Mouse (Mus musculus) urinary bladder, adult 18-20 months (tissue): ENCODE results near the gene 4930412O13Rik.

ENCODE experiments used
- DNase-seq, 2 experiments: peaks; one replicate each; pipeline ENCODE4 v3.0.0; 2022; ENCODE audit warnings: low spot score in 2 of 2, mixed read lengths in 2 of 2

The 4930412O13Rik gene

GRCm38 (mm10) chr2:9880271-9880670 is 781 bp upstream of the 4930412O13Rik start:
- DNase-seq: no peak

- no peak for DNase-seq
These were observed 565 bp downstream of the 4930412O13Rik start for GRCm38 (mm10) chr2:9881611-9882023.

DNA sequence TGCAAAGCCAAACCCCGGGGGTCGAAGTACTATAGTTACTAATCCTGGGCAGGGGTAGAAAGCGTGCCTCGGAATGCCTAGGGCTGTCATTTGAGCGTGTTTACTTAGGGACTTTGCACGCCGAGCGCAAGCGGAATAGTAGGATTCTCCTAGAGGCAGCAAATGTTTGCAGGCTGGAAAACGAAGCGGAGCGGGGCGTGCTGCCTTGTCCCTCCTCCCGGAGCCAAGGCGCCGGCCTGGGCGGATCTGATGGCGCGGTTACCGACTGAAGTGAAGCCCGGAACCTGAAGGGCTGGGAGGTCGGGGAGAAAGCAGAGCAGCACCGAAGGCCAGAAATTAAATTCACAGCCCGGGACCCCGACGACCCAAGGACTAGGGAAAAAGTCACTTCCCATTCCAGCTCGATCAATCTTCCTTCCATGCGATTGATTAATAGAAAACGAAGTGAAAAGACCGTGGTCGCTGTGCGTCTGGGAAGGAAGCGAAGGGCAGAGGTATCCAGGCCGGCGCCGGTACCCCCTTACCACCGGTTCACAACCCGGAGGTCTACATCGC is 1.4 kb downstream of the 4930412O13Rik start:
- DNase-seq: no peak

GRCm38 (mm10) chr2:9882926-9883802 is 2.1 kb downstream of the 4930412O13Rik start:
- no peak for DNase-seq

GRCm38 (mm10) chr2:9883803-9884532 is 2.9 kb downstream of the 4930412O13Rik start:
- DNase-seq: no peak

DNA sequence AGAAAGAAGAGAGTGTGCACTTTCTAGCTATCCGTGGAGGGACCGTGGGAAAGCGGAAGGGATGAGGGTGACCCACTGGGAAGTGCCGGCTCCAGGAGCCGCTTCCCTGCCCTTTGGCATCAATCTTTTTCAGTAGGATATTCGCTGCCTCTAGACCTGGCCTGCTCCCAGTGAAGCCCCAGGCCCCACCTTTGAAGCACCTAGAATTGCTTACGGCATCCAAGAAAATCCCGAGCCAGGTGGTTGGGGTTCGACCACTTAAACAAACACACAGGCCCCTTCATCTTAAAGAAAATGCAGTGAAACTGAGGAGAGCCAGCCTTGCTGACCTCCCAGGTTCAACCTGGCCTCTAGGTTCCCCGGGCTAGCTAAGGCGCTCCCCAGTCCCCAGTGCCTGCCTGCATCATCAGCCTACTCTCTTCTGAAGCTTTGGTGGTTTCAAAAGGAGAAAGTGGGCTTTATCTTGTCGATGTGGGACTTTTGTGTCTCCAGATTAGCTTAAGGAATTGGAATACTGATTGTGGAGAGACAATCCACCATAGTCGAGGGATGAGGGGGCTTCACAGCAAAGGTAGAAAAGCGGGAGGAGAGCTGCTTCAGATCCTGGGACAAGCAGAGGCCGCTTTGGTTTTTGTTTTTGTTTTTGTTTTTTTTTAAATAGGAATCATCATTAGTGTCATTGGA is 3.6 kb downstream of the 4930412O13Rik start:
- no peak for DNase-seq

DNA sequence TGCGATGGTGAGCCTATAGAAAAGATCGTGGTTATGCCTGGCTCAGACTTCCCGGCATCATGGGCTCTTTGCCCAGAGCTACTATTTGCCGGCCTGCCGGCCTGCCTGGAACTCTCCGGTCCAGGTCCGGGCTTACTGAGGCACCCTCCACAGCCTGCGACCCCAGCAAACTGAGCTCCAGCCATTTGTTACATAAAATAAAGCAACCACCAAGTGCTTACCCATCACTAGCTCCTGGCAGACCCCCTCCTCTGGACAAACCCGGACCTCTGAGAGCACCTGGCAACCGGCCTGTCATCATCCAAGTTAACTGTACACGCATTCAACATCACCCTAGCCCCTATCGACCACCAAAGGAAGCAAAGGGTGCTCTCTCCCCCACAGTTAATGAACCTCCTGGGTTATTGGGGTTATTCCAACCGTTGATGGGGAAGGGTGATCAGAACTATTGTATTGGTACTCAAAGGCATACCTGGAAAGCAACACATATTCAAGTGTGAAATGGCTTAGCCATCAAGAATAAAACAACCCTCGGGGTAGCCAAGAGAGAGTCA is 4.2 kb downstream of the 4930412O13Rik start:
- DNase-seq: no peak

- no peak for DNase-seq
These were observed 5.0 kb downstream of the 4930412O13Rik start for GRCm38 (mm10) chr2:9886031-9886430.

DNA sequence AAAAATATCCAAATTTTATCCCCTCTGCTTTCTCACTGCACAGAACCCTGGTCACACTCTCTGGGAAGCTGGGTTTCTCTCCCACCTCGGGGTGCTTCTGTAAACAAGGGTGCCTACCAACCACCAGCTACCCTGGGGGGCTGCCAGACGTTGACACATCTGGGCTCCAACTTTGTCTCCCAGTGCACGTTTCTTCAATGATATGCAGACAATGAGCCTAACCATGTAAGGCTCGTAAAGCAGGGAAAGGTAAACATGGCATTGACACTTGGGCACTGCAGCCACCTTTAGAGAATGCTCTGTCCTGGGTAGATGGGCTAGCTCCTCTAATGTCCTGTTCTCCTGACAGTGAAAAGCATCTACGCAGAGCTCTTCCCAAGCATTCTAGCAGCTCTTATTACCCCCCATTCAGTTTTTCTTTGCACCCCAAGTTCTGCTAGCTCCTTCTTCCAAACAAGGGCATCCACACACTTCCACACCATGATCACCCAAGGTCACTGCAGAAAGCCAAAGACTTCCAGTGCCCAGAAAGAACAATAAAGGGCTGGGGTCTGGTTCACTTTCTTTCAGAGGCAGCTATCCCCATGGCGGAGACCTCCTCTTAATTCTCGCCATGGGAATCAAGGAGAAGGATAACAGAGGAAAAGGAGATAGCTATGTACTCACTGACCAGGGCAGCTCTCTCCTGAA is 6.0 kb downstream of the 4930412O13Rik start:
- no peak for DNase-seq

DNA sequence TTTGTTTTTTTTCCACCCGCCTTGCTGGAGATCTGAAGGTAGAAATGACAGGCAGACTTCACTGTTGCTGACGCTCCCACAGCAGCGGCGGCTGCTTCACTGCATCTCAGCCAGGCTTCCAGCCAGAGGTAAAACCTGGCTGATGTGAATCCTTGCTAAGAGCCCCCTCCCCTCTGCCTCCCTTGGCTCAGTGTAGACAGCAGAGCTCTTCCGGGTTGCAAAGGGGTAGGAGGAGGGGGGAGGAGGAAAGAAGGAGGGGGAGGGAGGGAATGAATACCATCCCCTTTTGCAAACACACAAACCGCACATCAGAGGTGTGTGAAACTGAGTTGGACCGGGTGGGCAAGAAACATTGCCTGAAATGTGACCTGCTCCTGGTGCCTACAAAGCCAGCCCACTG is 6.6 kb downstream of the 4930412O13Rik start:
- DNase-seq: no peak

DNA sequence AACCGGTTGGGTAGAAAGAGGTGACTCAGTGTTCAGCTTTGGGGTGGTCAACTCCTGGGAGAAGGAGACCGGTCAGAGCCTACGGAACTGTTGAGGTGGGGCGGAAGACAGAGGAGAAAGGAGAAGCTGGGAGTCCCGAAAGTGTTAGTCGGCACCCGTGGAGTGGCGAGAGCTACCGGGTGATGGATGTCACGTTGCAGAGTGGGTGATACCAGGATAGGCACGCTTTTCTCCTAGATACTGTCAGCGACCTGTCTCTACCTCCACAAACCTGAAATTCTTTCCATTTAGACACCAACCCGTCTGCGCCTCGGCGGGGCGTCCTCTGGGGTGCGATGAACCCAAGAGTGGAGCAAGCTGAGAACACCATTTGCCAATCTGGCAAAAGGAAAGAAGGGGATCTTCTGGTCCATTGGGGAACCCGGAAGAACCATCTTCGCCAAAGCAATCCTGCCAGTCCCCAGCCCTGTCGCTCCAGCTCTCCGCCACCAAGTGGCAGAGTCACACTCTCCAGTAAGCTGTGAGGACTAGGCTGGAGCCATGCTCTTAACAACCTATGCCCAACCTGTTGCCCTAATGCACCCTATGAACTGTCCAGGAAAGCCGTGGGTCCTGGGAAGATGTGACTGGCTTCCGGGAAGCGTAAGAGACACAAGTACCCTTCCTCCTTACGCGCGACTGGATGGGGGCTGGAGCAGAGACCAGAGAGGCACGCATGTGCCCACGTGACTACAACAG is 8.0 kb downstream of the 4930412O13Rik start, which contains the start of gene 9230102O04Rik:
Gene 9230102O04Rik, minus strand, starts transcription at position 628 of the 738 bp plus-strand sequence.
- no peak for DNase-seq

DNA sequence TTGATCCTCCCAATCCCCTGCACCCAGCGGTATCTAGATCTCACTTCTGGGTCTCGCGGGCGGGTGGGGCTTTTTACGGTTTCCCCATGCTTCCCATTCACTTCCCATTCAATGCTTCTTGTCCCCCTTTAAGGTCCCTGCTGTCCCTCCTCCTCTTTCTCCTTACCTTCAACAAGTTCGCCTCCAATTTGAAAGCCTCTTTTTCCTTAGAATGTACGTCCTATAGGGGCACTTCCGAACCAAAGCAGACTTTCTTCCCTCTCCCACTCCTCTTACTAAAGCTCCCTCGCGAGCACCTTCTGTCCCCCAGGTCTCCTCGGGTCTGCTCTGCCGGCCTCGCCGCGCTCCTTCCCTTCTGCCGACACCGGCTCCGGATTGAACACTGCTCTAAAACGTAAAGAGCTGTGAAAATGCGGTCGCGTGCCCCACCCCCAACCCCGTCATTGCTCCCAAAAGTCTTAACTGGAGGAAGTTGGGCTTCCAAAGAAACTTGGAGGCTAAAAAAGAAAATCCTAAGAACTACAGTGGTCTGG is 8.7 kb downstream of the 4930412O13Rik start, which contains the start of gene Gata3:
Gene Gata3, minus strand, starts transcription at position 384 of the 533 bp plus-strand sequence.
- no peak for DNase-seq

DNA sequence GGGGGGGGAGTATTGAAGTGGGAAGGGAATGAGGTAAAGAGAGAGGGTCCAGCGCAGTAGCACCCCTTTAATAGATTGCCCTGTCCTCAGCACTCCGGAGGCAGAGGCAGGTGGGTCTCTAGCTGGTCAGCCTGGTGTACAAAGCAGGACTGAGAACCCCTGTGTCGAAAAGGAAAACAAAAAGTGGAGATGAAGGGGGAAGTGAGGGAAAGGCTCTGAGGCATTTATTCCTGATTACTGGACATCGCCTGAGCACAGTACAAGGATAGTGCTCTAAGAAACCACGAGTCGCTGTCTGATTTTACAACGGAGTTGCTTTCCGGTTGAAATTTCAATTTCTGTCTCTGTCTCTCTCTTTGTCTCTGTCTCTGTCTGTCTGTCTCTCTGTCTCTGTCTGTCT is 9.2 kb downstream of the 4930412O13Rik start:
- DNase-seq: no peak

DNA sequence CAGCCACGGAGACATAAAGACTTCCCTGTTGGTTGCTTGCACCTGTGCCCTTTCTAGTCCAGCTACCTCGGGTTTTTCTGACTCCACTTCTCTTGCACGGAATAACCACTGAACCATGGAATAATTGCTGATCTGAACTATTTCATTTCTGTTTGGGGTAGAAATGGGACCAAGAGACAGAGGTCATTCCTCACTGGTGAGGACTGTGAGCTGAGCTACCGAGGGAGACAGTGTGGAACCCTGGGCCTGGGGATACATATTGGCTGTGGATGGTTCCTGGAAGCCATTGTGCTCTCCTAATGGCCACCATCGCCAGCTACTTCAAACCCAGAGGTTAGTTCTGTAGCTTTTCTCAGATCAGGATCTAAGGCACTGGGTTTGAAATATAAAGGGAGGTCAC is 9.9 kb downstream of the 4930412O13Rik start:
- no peak for DNase-seq

- no peak for DNase-seq
These were observed 11.5 kb downstream of the 4930412O13Rik start for GRCm38 (mm10) chr2:9892541-9892940.

DNA sequence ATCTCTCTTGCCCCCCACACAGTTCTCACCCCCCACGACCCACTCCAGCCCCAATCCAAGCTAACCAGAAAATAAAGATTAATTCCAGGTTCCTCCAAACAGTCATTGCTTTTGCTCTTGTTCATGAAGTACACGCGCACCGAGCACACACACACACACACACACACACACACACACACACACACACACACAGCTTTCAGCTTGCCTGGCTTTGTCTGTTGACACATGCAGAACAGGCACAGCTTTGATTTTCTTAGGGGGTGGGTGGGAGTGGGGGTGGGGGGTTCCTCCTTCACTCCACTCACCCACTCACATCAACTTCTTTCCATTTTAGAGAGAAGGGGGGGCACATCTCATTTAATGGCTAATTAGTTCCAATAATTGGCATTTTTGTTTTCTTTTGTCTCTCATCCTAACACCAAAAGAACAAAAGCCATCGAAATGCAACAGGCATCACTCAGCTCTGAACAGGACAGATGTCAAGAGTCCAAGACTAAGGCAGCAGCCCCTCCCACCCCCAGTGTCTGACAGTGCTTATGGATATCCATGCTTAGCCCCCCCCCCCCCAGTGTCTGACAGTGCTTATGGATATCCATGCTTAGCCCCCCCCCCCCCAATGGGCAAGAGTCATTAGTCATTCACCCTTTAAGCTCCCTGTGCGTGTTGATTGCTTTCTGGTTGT is 12.4 kb downstream of the 4930412O13Rik start:
- no peak for DNase-seq

DNA sequence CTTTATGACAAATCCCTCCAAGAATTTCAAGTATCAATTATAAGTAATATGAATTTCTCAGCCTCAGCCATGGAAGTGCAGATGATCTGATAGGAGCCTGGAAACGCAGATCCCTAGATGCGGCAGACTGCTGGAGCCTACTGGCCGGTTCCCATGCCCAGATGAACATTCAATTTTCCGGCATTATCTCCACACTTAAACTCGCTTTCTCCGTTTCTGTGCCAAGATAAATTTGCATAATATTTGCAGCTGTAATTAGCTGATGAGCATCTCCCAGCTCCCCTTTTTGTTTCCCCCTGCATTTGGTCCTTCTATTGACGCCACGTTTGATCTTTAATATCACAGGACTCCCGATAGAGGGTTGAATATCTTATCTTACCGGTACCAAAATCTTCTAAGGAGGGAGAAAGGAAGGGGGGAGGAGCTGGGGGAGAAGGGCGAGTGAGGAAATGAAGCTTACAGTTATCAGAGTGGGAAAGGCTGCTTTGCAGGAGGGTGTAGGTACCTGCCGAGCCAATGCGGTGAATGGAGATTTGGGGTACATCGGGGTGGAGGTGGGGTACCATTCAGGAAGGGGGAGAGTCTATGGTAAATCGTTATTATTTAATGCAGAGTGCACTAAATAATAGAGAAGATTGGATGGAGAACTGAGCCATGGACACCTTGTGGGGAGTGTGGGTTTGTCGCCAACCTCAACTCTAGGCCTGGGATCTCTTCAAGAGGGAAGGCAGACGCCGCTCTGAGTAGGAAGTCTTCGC is 14.0 kb downstream of the 4930412O13Rik start:
- DNase-seq: no peak

- no peak for DNase-seq
These were observed 15.2 kb downstream of the 4930412O13Rik start for GRCm38 (mm10) chr2:9896097-9896770.
